Mouse (Mus musculus): ENCODE measurements at regions not wholly inside any gene's neighbourhood (a gene's known extent, or its start where the extent isn't known, plus 50 kb on each side); places are given as distances from the start of the nearest gene placed in this dataset.

DNA sequence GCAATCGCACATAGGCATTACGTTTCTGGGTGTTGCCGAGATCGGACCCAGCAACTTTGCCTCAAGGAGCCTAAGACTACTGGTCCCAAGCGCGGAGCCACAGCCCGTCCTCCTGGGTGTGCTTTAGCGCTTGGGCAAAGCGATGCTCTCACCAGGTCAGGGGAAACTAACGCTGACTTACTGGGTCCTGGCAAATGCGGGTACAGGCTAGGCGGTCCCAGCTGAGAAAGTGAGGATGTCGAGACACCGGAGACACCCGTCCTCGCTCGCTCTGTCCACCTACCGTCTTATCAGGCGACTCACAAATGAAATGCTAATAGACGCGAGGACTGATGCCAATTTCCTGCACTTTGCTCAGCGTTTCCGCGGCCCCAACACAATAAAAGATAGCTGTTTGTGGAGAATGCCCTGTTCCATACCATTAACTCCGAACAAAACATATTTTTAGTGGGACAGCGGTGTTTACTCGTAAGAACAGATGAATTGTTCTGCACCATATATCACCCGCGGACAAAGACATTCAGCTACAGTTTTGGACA, 559.7 kb downstream of the Nedd1 start:
- TF ChIP-seq EP300 (IDR thresholded peaks at IDR 0.05; ENCODE audit: low read depth in 1 of 2, low read length in 2 of 2) (no peak), POLR2A (IDR thresholded peaks at IDR 0.05; ENCODE audit: control insufficient read depth in 1 of 2, insufficient read depth in 1 of 2, low read depth in 1 of 2, low read length in 2 of 2, poor library complexity in 1 of 2) (no peak), UBTF (IDR thresholded peaks at IDR 0.05; ENCODE audit: borderline replicate concordance, insufficient read depth, low read depth, low read length) (no peak), E2F4 (IDR thresholded peaks at IDR 0.05; ENCODE audit: borderline replicate concordance, low read depth, low read length) (no peak), MAX (IDR thresholded peaks at IDR 0.05; ENCODE audit: low read length) (no peak), RCOR1 (IDR thresholded peaks at IDR 0.05; ENCODE audit: low read depth, low read length) (no peak), SIN3A (IDR thresholded peaks at IDR 0.05; ENCODE audit: low read length) (no peak), MXI1 (IDR thresholded peaks at IDR 0.05; ENCODE audit: low read depth, low read length) (no peak)

Measured in MEL (cell line).